Mouse (Mus musculus): Measurements from ENCODE around the gene Fam172a.

DNA sequence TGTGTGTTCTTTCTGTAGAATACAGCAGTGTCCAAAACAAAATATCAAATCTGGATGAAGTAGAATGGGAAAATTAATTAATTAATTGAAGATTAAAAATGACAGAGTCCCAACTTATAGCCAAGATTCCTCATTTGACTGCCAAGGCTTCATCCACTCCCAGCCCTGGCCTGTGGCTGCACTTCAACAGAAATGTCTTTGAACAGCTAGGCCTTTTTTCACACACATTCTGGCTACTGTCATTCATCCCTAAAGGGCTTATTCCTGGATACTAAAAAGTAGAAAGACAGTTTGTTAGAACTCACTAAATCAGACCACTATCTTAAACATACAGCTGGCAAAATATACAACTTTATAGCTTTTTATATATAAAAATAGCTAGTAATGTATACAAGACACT, 388.9 kb downstream of the Fam172a start:
- TF ChIP-seq CTCF (IDR thresholded peaks at IDR 0.05; ENCODE audit: insufficient read depth, low read length): no peak
- no peak for TF ChIP-seq POLR2A (IDR thresholded peaks at IDR 0.05; ENCODE audit: borderline replicate concordance, extremely low read depth, low read depth, low read length)

All from lung, adult 2 months (tissue).